Mouse (Mus musculus) intestine, postnatal 0 days (tissue): ENCODE data around the gene Papss2. TPM values are rescaled to one million over a fixed set of nuclear protein-coding genes. Genes with fewer than 3 reads are reported as not detected.
"Not testable (repeated sequence)": the region's sequence is repeated elsewhere in the genome, so short reads cannot be mapped to it uniquely, and the experiment has no call there.

Experiments
- ATAC-seq: fragments of 200-750 bp; cut with Nextera tagmentation; 2 replicates; pipeline ENCODE4 v1.8.0; 2017; ENCODE audit warnings: mild to moderate bottlenecking, moderate TSS enrichment, moderate library complexity
- H3K27ac ChIP-seq: fragments of 300-500 bp; sonication (generic); 2 replicates; pipeline ENCODE4 v1.5.1; 2014; ENCODE audit warnings: mild to moderate bottlenecking, low read depth, low read length, moderate library complexity
- H3K27me3 ChIP-seq: fragments of 300-500 bp; sonication (generic); replicated peaks from 2 replicates; pipeline ENCODE4 v1.6.1; 2014; ENCODE audit warnings: low read length, mixed read lengths; ENCODE audit not compliant: control insufficient read depth, insufficient read depth
- H3K36me3 ChIP-seq: fragments of 300-500 bp; sonication (generic); 2 replicates; pipeline ENCODE4 v1.6.1; 2014; ENCODE audit warnings: mild to moderate bottlenecking, moderate library complexity; ENCODE audit not compliant: control insufficient read depth, insufficient read depth
- H3K4me1 ChIP-seq: fragments of 300-500 bp; sonication (generic); replicated peaks from 2 replicates; pipeline ENCODE4 v1.6.1; 2014; ENCODE audit warnings: antibody characterized with exemption, low read length, mixed read lengths; ENCODE audit not compliant: control insufficient read depth, insufficient read depth
- H3K4me2 ChIP-seq: fragments of 300-500 bp; sonication (generic); replicated peaks from 2 replicates; pipeline ENCODE4 v1.6.1; 2014; ENCODE audit warnings: low read depth, mild to moderate bottlenecking, moderate library complexity
- H3K4me3 ChIP-seq: fragments of 300-500 bp; sonication (generic); 2 replicates; pipeline ENCODE4 v1.5.1; 2014; ENCODE audit warnings: low read depth, low read length
- H3K9ac ChIP-seq: fragments of 300-500 bp; sonication (generic); 2 replicates; pipeline ENCODE4 v1.6.1; 2014; ENCODE audit warnings: mild to moderate bottlenecking, low read depth, low read length
- H3K9me3 ChIP-seq: fragments of 300-500 bp; sonication (generic); 2 replicates; pipeline ENCODE4 v1.6.1; 2016; ENCODE audit warnings: mixed run types; ENCODE audit not compliant: control insufficient read depth
- CTCF ChIP-seq: sonication (generic); IDR thresholded peaks from 2 replicates; pipeline ENCODE4 v1.5.1; 2016; ENCODE audit warnings: low read depth, mild to moderate bottlenecking, control low read depth, antibody characterized with exemption, moderate library complexity
- WGBS: fragments of 180-500 bp; shearing (Covaris S2); extraction: QIAGEN DNeasy Blood & Tissue Kit; methylation state at CpG from one replicate; pipeline ENCODE4 v1.1.7; 2014; 5-methylcytosine and 5-hydroxymethylcytosine counted together
- polyA plus RNA-seq: library from polyadenylated mRNA; unstranded; fragments of >200 nt; fragmentation: Nextera tagmentation; extraction: Ambion mirVana; gene quantifications from 2 replicates; pipeline ENCODE4 v1.2.1, GENCODE M21; 2015

Gene Papss2
- polyA plus RNA-seq, 1 experiment from 2014 or later, result 34.7 TPM

GRCm38 (mm10) chr19:32653122-32653521 lies 57.5 kb downstream of the Papss2 start:
- Histone ChIP-seq H3K36me3 (no peaks in the 10 kb centered on the region), H3K4me1 (no peaks in the 10 kb centered on the region), H3K27me3 (no peaks in the 10 kb centered on the region), H3K9ac (no peak overlapping the region), H3K4me2 (no peak overlapping the region), H3K9me3 (no peaks in the 10 kb centered on the region), H3K27ac (no peak overlapping the region), H3K4me3 (no peak overlapping the region)
- ATAC-seq, result no peak
- 71% methylated on average over 5 of the region's 5 CpGs for WGBS
- no peak for TF ChIP-seq CTCF

GRCm38 (mm10) chr19:32653630-32654362 lies 58.2 kb downstream of the Papss2 start:
- no peak for TF ChIP-seq CTCF
- Histone ChIP-seq H3K4me2 (no peak overlapping the region), H3K4me1 (no peaks in the 10 kb centered on the region), H3K27me3 (no peaks in the 10 kb centered on the region), H3K27ac (no peak overlapping the region), H3K4me3 (no peak overlapping the region), H3K36me3 (no peaks in the 10 kb centered on the region), H3K9me3 (no peaks in the 10 kb centered on the region), H3K9ac (no peak overlapping the region)
- no peak for ATAC-seq
- WGBS, result 79% methylated on average over 7 of the region's 7 CpGs

- Histone ChIP-seq H3K36me3 (0 out of 2 replicates have a peak, but pooled peaks cover 2% of the 10 kb centered on the region), H3K4me3 (no peak overlapping the region), H3K9ac (no peak overlapping the region), H3K9me3 (no peaks in the 10 kb centered on the region), H3K4me2 (no peak overlapping the region), H3K4me1 (no peaks in the 10 kb centered on the region), H3K27ac (no peak overlapping the region), H3K27me3 (no peaks in the 10 kb centered on the region)
- no peak for ATAC-seq
- WGBS, result 65% methylated on average over 5 of the region's 5 CpGs
- TF ChIP-seq CTCF, result no peak
Observed at GRCm38 (mm10) chr19:32659346-32659745, 63.8 kb downstream of the Papss2 start.

GRCm38 (mm10) chr19:32662936-32663335 lies 67.3 kb downstream of the Papss2 start:
- Histone ChIP-seq H3K4me2 (no peak overlapping the region), H3K9ac (no peak overlapping the region), H3K36me3 (peaks cover 10% of the 10 kb centered on the region; the same call in 1 of the 2 replicates), H3K27ac (0 out of 2 replicates have a peak overlapping the region, but pooled peaks have one; percentile 21), H3K4me3 (no peak overlapping the region), H3K27me3 (no peaks in the 10 kb centered on the region), H3K4me1 (no peaks in the 10 kb centered on the region), H3K9me3 (no peaks in the 10 kb centered on the region)
- peak; percentile 75 for ATAC-seq
- no peak for TF ChIP-seq CTCF
- WGBS, result 51% methylated on average over 6 of the region's 6 CpGs

- no peak for TF ChIP-seq CTCF
- H3K27ac ChIP-seq, result no peak overlapping the region
- H3K4me1 ChIP-seq, result no peaks in the 10 kb centered on the region
- H3K27me3 ChIP-seq, result no peaks in the 10 kb centered on the region
- H3K9ac ChIP-seq, result no peak overlapping the region
- H3K9me3 ChIP-seq, result no peaks in the 10 kb centered on the region
- H3K4me3 ChIP-seq, result no peak overlapping the region
- ATAC-seq, result no peak
- 83% methylated on average over 8 of the region's 8 CpGs for WGBS
- H3K4me2 ChIP-seq, result no peak overlapping the region
- H3K36me3 ChIP-seq, result peaks cover 10% of the 10 kb centered on the region; the same call in 1 of the 2 replicates
Observed at GRCm38 (mm10) chr19:32665243-32665642, 69.7 kb downstream of the Papss2 start.

- 86% methylated on average over 1 of the region's 1 CpGs for WGBS
- not testable (repeated sequence) for H3K9me3 ChIP-seq, H3K4me1 ChIP-seq, H3K4me2 ChIP-seq, H3K27me3 ChIP-seq, H3K27ac ChIP-seq, H3K9ac ChIP-seq, H3K4me3 ChIP-seq
- H3K36me3 ChIP-seq, result peaks cover 15% of the 10 kb centered on the region; the same call in 1 of the 2 replicates
- peak; percentile 58 for ATAC-seq
Observed at GRCm38 (mm10) chr19:32667830-32668229, 72.2 kb downstream of the Papss2 start.
